Mouse (Mus musculus): Measurements from ENCODE around the gene Fut11. TPM values are rescaled to one million over a fixed set of nuclear protein-coding genes. Genes with fewer than 3 reads are reported as not detected.
"Not testable (repeated sequence)": the region's sequence is repeated elsewhere in the genome, so short reads cannot be mapped to it uniquely, and the experiment has no call there.

The Fut11 gene
- polyA plus RNA-seq, 1 experiment from 2014 or later: 19.9 TPM

GRCm38 (mm10) chr14:20702096-20702740 lies 7.5 kb downstream of the Fut11 start:
- H3K4me1 ChIP-seq (ENCODE audit: control insufficient read depth, insufficient read depth, low read length): peaks cover 29% of the 10 kb centered on the region
- no peaks in the 10 kb centered on the region for H3K27me3 ChIP-seq (ENCODE audit: control insufficient read depth, insufficient read depth, low read length)
- H3K4me2 ChIP-seq (replicated peaks; ENCODE audit: low read depth, low read length): peak overlapping the region; percentile 63
- no peaks in the 10 kb centered on the region for H3K9me3 ChIP-seq (ENCODE audit: control insufficient read depth, low read length)
- H3K4me3 ChIP-seq (ENCODE audit: low read length): peak overlapping the region; percentile 90
- H3K36me3 ChIP-seq (ENCODE audit: control insufficient read depth, insufficient read depth, low read length): peaks cover 23% of the 10 kb centered on the region
- WGBS: 15% methylated on average over 15 of the region's 15 CpGs
- peak overlapping the region; percentile 90 for H3K27ac ChIP-seq (ENCODE audit: low read depth, low read length)
- peak overlapping the region; percentile 89 for H3K9ac ChIP-seq (ENCODE audit: low read depth, low read length)
- peak; percentile 21 for ATAC-seq (ENCODE audit: low FRiP score, low TSS enrichment)

- peaks cover 23% of the 10 kb centered on the region for H3K4me1 ChIP-seq (ENCODE audit: control insufficient read depth, insufficient read depth, low read length)
- H3K27me3 ChIP-seq (ENCODE audit: control insufficient read depth, insufficient read depth, low read length): no peaks in the 10 kb centered on the region
- no peaks in the 10 kb centered on the region for H3K9me3 ChIP-seq (ENCODE audit: control insufficient read depth, low read length)
- peak within 1 kb of the TSS; percentile 90 for H3K4me3 ChIP-seq (ENCODE audit: low read length)
- WGBS: under 1% methylated on average over 61 of the region's 61 CpGs
- ATAC-seq (ENCODE audit: low FRiP score, low TSS enrichment): peak; percentile 72
- peak within 1 kb of the TSS; percentile 63 for H3K4me2 ChIP-seq (replicated peaks; ENCODE audit: low read depth, low read length)
- H3K9ac ChIP-seq (ENCODE audit: low read depth, low read length): peak within 1 kb of the TSS; percentile 89
- peak within 1 kb of the TSS; percentile 90 for H3K27ac ChIP-seq (ENCODE audit: low read depth, low read length)
- H3K36me3 ChIP-seq (ENCODE audit: control insufficient read depth, insufficient read depth, low read length): peaks cover 21% of the 10 kb centered on the region
Observed at GRCm38 (mm10) chr14:20702741-20703381, 8.1 kb downstream of the Fut11 start, which contains the start of gene Chchd1. TSS of gene Chchd1 (plus strand) at chr14:20703006.

GRCm38 (mm10) chr14:20703461-20703860 lies 8.7 kb downstream of the Fut11 start:
- H3K27me3 ChIP-seq (ENCODE audit: control insufficient read depth, insufficient read depth, low read length); H3K9me3 ChIP-seq (ENCODE audit: control insufficient read depth, low read length); ATAC-seq (ENCODE audit: low FRiP score, low TSS enrichment): not testable (repeated sequence)
- H3K4me3 ChIP-seq (ENCODE audit: low read length): peak overlapping the region; percentile 90
- peak overlapping the region; percentile 89 for H3K9ac ChIP-seq (ENCODE audit: low read depth, low read length)
- 11% methylated on average over 8 of the region's 8 CpGs for WGBS
- peak overlapping the region; percentile 63 for H3K4me2 ChIP-seq (replicated peaks; ENCODE audit: low read depth, low read length)
- H3K4me1 ChIP-seq (ENCODE audit: control insufficient read depth, insufficient read depth, low read length): peaks cover 23% of the 10 kb centered on the region
- H3K27ac ChIP-seq (ENCODE audit: low read depth, low read length): peak overlapping the region; percentile 90
- peaks cover 17% of the 10 kb centered on the region for H3K36me3 ChIP-seq (ENCODE audit: control insufficient read depth, insufficient read depth, low read length)

- Histone ChIP-seq H3K9ac (ENCODE audit: low read depth, low read length) (peak within 1 kb of the TSS; percentile 97), H3K4me3 (ENCODE audit: low read length) (peak within 1 kb of the TSS; percentile 97), H3K27me3 (ENCODE audit: control insufficient read depth, insufficient read depth, low read length) (no peaks in the 10 kb centered on the region), H3K4me1 (ENCODE audit: control insufficient read depth, insufficient read depth, low read length) (peaks cover 19% of the 10 kb centered on the region), H3K4me2 (replicated peaks; ENCODE audit: low read depth, low read length) (peak within 1 kb of the TSS; percentile 69), H3K27ac (ENCODE audit: low read depth, low read length) (peak within 1 kb of the TSS; percentile 79; the same call in 1 of the 2 replicates), H3K36me3 (ENCODE audit: control insufficient read depth, insufficient read depth, low read length) (peaks cover 33% of the 10 kb centered on the region), H3K9me3 (ENCODE audit: control insufficient read depth, low read length) (no peaks in the 10 kb centered on the region)
- 1% methylated on average over 54 of the region's 80 CpGs for WGBS
- peak; percentile 95 for ATAC-seq (ENCODE audit: low FRiP score, low TSS enrichment)
Observed at GRCm38 (mm10) chr14:20707201-20708190, 12.7 kb downstream of the Fut11 start, which contains the start of gene Zswim8. TSS of gene Zswim8 (plus strand) at chr14:20707552.

GRCm38 (mm10) chr14:20708239-20708638 lies 13.5 kb downstream of the Fut11 start:
- Histone ChIP-seq H3K4me2 (replicated peaks; ENCODE audit: low read depth, low read length) (peak overlapping the region; percentile 69), H3K27me3 (ENCODE audit: control insufficient read depth, insufficient read depth, low read length) (no peaks in the 10 kb centered on the region), H3K9me3 (ENCODE audit: control insufficient read depth, low read length) (no peaks in the 10 kb centered on the region), H3K4me3 (ENCODE audit: low read length) (peak overlapping the region; percentile 97), H3K4me1 (ENCODE audit: control insufficient read depth, insufficient read depth, low read length) (peaks cover 19% of the 10 kb centered on the region), H3K9ac (ENCODE audit: low read depth, low read length) (peak overlapping the region; percentile 97), H3K36me3 (ENCODE audit: control insufficient read depth, insufficient read depth, low read length) (peaks cover 41% of the 10 kb centered on the region), H3K27ac (ENCODE audit: low read depth, low read length) (no peak overlapping the region)
- ATAC-seq (ENCODE audit: low FRiP score, low TSS enrichment): no peak
- 10% methylated on average over 10 of the region's 10 CpGs for WGBS

- Histone ChIP-seq H3K9ac (ENCODE audit: low read depth, low read length) (no peak overlapping the region), H3K27ac (ENCODE audit: low read depth, low read length) (no peak overlapping the region), H3K4me2 (replicated peaks; ENCODE audit: low read depth, low read length) (no peak overlapping the region), H3K9me3 (ENCODE audit: control insufficient read depth, low read length) (no peaks in the 10 kb centered on the region), H3K27me3 (ENCODE audit: control insufficient read depth, insufficient read depth, low read length) (no peaks in the 10 kb centered on the region), H3K36me3 (ENCODE audit: control insufficient read depth, insufficient read depth, low read length) (peaks cover 84% of the 10 kb centered on the region), H3K4me3 (ENCODE audit: low read length) (no peak overlapping the region), H3K4me1 (ENCODE audit: control insufficient read depth, insufficient read depth, low read length) (peaks cover 9% of the 10 kb centered on the region)
- 86% methylated on average over 11 of the region's 11 CpGs for WGBS
- ATAC-seq (ENCODE audit: low FRiP score, low TSS enrichment): no peak
Observed at GRCm38 (mm10) chr14:20713832-20714231, 19.1 kb downstream of the Fut11 start.

GRCm38 (mm10) chr14:20718443-20718842 lies 23.7 kb downstream of the Fut11 start:
- WGBS: 88% methylated on average over 10 of the region's 10 CpGs
- ATAC-seq (ENCODE audit: low FRiP score, low TSS enrichment): no peak
- no peak overlapping the region for H3K4me2 ChIP-seq (replicated peaks; ENCODE audit: low read depth, low read length)

GRCm38 (mm10) chr14:20719767-20720166 lies 25.0 kb downstream of the Fut11 start:
- H3K4me3 ChIP-seq (ENCODE audit: low read length): no peak overlapping the region
- no peak overlapping the region for H3K9ac ChIP-seq (ENCODE audit: low read depth, low read length)
- H3K9me3 ChIP-seq (ENCODE audit: control insufficient read depth, low read length): no peaks in the 10 kb centered on the region
- peaks cover 94% of the 10 kb centered on the region for H3K36me3 ChIP-seq (ENCODE audit: control insufficient read depth, insufficient read depth, low read length)
- H3K4me1 ChIP-seq (ENCODE audit: control insufficient read depth, insufficient read depth, low read length): no peaks in the 10 kb centered on the region
- 93% methylated on average over 12 of the region's 12 CpGs for WGBS
- no peak for ATAC-seq (ENCODE audit: low FRiP score, low TSS enrichment)
- H3K4me2 ChIP-seq (replicated peaks; ENCODE audit: low read depth, low read length): no peak overlapping the region
- H3K27me3 ChIP-seq (ENCODE audit: control insufficient read depth, insufficient read depth, low read length): no peaks in the 10 kb centered on the region
- no peak overlapping the region for H3K27ac ChIP-seq (ENCODE audit: low read depth, low read length)

More at GRCm38 (mm10) chr14:20718443-20718842, 23.7 kb downstream of the Fut11 start:
- H3K9ac ChIP-seq (ENCODE audit: low read depth, low read length): no peak overlapping the region
- H3K9me3 ChIP-seq (ENCODE audit: control insufficient read depth, low read length): no peaks in the 10 kb centered on the region
- H3K36me3 ChIP-seq (ENCODE audit: control insufficient read depth, insufficient read depth, low read length): peaks cover 94% of the 10 kb centered on the region
- no peak overlapping the region for H3K4me3 ChIP-seq (ENCODE audit: low read length)
- H3K27me3 ChIP-seq (ENCODE audit: control insufficient read depth, insufficient read depth, low read length): no peaks in the 10 kb centered on the region
- no peaks in the 10 kb centered on the region for H3K4me1 ChIP-seq (ENCODE audit: control insufficient read depth, insufficient read depth, low read length)
- H3K27ac ChIP-seq (ENCODE audit: low read depth, low read length): no peak overlapping the region
